Mouse (Mus musculus) liver, adult 2 months (tissue): Measurements from ENCODE around the gene Colq. TPM values are rescaled to one million over a fixed set of nuclear protein-coding genes. Genes with fewer than 3 reads are reported as not detected.

Experiments used
- DNase-seq: peaks from one replicate; pipeline ENCODE4 v3.0.0-alpha.2; 2011; ENCODE audit warnings: low read depth, low spot score; ENCODE audit errors: extremely low read depth
- H3K27ac ChIP-seq: fragments of 200-500 bp; replicated peaks from 2 replicates; pipeline ENCODE4 v1.5.1; 2012; ENCODE audit warnings: low read depth, mild to moderate bottlenecking, control low read depth, inconsistent platforms, low read length; ENCODE audit not compliant: insufficient read depth
- H3K27me3 ChIP-seq: fragments of 200-500 bp; 2 replicates; pipeline ENCODE4 v1.6.1; 2012; ENCODE audit warnings: mild to moderate bottlenecking, moderate library complexity, low read length, inconsistent platforms; ENCODE audit not compliant: control insufficient read depth, insufficient read depth
- H3K36me3 ChIP-seq: fragments of 200-500 bp; 2 replicates; pipeline ENCODE4 v1.6.1; 2012; ENCODE audit warnings: low read length, inconsistent platforms; ENCODE audit not compliant: control insufficient read depth, insufficient read depth
- H3K4me1 ChIP-seq: fragments of 200-500 bp; 2 replicates; pipeline ENCODE4 v1.6.1; 2011; ENCODE audit warnings: low read length; ENCODE audit not compliant: control insufficient read depth, insufficient read depth
- H3K4me3 ChIP-seq: fragments of 200-500 bp; 2 replicates; pipeline ENCODE4 v1.5.1; 2011; ENCODE audit warnings: low read depth, mild to moderate bottlenecking, control low read depth, low read length, moderate library complexity; ENCODE audit not compliant: insufficient read depth
- H3K79me2 ChIP-seq: fragments of 200-500 bp; 2 replicates; pipeline ENCODE4 v1.6.1; 2012; ENCODE audit warnings: inconsistent platforms, mild to moderate bottlenecking, low read length, moderate library complexity; ENCODE audit not compliant: control insufficient read depth, insufficient read depth
- H3K9ac ChIP-seq: fragments of 200-500 bp; 2 replicates; pipeline ENCODE4 v1.6.1; 2012; ENCODE audit warnings: low read depth, mild to moderate bottlenecking, control low read depth, inconsistent platforms, low read length
- CTCF ChIP-seq: fragments of 200-500 bp; IDR thresholded peaks from 2 replicates; pipeline ENCODE4 v1.5.1; 2011; ENCODE audit warnings: low read depth, low read length, control low read depth
- POLR2A ChIP-seq: fragments of 200-500 bp; IDR thresholded peaks from 2 replicates; pipeline ENCODE4 v1.6.1; 2011; ENCODE audit warnings: low read length, control low read depth; ENCODE audit not compliant: insufficient read depth; ENCODE audit errors: extremely low read depth
- whole genome bisulfite sequencing: fragments of 180-500 bp; shearing (Covaris S2); methylation state at CpG from one replicate; pipeline ENCODE4 v1.1.7; 2018; 5-methylcytosine and 5-hydroxymethylcytosine counted together
- polyA plus RNA-seq: library from polyadenylated mRNA; depleted of rRNA; stranded (reverse); fragments of >200 nt; gene quantifications from 2 replicates; pipeline ENCODE4 v1.2.3, GENCODE M21; 2012; rRNA removed
- total RNA-seq: library from RNA; depleted of rRNA; stranded (reverse); fragments of >200 nt; gene quantifications from 2 replicates; pipeline ENCODE4 v1.2.3, GENCODE M21; 2014; rRNA removed

Colq gene
- total and polyA plus RNA-seq, 2 experiments: under 0.01 to 0.06 TPM

- Histone ChIP-seq H3K4me3 (no peak overlapping the region), H3K27me3 (no peaks in the 10 kb centered on the region), H3K9ac (no peak overlapping the region), H3K27ac (no peak overlapping the region), H3K79me2 (no peaks in the 10 kb centered on the region), H3K4me1 (no peaks in the 10 kb centered on the region), H3K36me3 (no peaks in the 10 kb centered on the region)
- TF ChIP-seq CTCF: no peak
- no peak for TF ChIP-seq POLR2A
- DNase-seq: no peak
- WGBS: 96% methylated on average over 2 of the region's 2 CpGs
Observed at GRCm38 (mm10) chr14:31473297-31473696, 117.8 kb downstream of the Colq start.

Other genes with a start within 250 kb of the Colq start
- 37.1 and 37.7 TPM in 2 replicates for gene Sh3bp5, start 155.3 kb downstream of the Colq start, total RNA-seq
- 22.6 and 26.1 TPM in 2 replicates for gene Sh3bp5, start 155.3 kb downstream of the Colq start, polyA plus RNA-seq
- 10.8 and 14.6 TPM in 2 replicates for gene Eaf1, start 96.9 kb downstream of the Colq start, total RNA-seq
- gene Eaf1, start 96.9 kb downstream of the Colq start, polyA plus RNA-seq: 24.1 and 24.4 TPM in 2 replicates
- 11.2 and 11.9 TPM in 2 replicates for gene Mettl6, start 96.3 kb downstream of the Colq start, total RNA-seq
- gene Mettl6, start 96.3 kb downstream of the Colq start, polyA plus RNA-seq: 2.6 and 5.4 TPM in 2 replicates
- 0.81 TPM in 1 of 2 replicates, not detected in the other for gene Gm49387, start 49.5 kb upstream of the Colq start, total RNA-seq
- gene Gm49387, start 49.5 kb upstream of the Colq start, polyA plus RNA-seq: 2.6 and 10.0 TPM in 2 replicates
- 42.3 and 60.7 TPM in 2 replicates for gene Btd, start 49.7 kb upstream of the Colq start, total RNA-seq
- 91.4 and 103 TPM in 2 replicates for gene Btd, start 49.7 kb upstream of the Colq start, polyA plus RNA-seq
- gene Hacl1, start 49.9 kb upstream of the Colq start, total RNA-seq: 569 and 647 TPM in 2 replicates
- 592 and 631 TPM in 2 replicates for gene Hacl1, start 49.9 kb upstream of the Colq start, polyA plus RNA-seq
- 23.1 and 27.7 TPM in 2 replicates for gene Ankrd28, start 239.3 kb upstream of the Colq start, total RNA-seq
- gene Ankrd28, start 239.3 kb upstream of the Colq start, polyA plus RNA-seq: 3.4 and 4.0 TPM in 2 replicates